Mouse (Mus musculus) erythroblast, embryonic 14.5 days (primary cell): ENCODE data around the gene Cct5. TPM values are rescaled to one million over a fixed set of nuclear protein-coding genes. Genes with fewer than 3 reads are reported as not detected.

Source experiments
- H3K27me3 ChIP-seq: 2 replicates; pipeline ENCODE4 v1.6.1; 2012; ENCODE audit warnings: inconsistent platforms; ENCODE audit not compliant: control insufficient read depth
- H3K36me3 ChIP-seq: 2 replicates; pipeline ENCODE4 v1.6.1; 2012; ENCODE audit warnings: mild to moderate bottlenecking, inconsistent platforms; ENCODE audit not compliant: control insufficient read depth
- H3K4me1 ChIP-seq: 2 replicates; pipeline ENCODE4 v1.6.1; 2012; ENCODE audit warnings: inconsistent platforms; ENCODE audit not compliant: control insufficient read depth
- H3K4me3 ChIP-seq: replicated peaks from 2 replicates; pipeline ENCODE3; 2012; ENCODE audit warnings: moderate library complexity, mild to moderate bottlenecking, inconsistent platforms
- H3K9me3 ChIP-seq: 2 replicates; pipeline ENCODE4 v1.6.1; 2012; ENCODE audit warnings: low read length, inconsistent platforms, mixed read lengths; ENCODE audit not compliant: control insufficient read depth
- GATA1 ChIP-seq: IDR thresholded peaks from 2 replicates; pipeline ENCODE4 v1.6.1; 2012; ENCODE audit warnings: low read length, inconsistent platforms, mixed read lengths
- TAL1 ChIP-seq: IDR thresholded peaks from 3 replicates; pipeline ENCODE4 v1.6.1; 2012; ENCODE audit warnings: low read length, inconsistent platforms, mixed read lengths
- polyA plus RNA-seq: library from polyadenylated mRNA; stranded (reverse); fragments of >175 nt; gene quantifications from 2 replicates; pipeline ENCODE4 v1.2.3, GENCODE M21; 2012

The Cct5 gene
- polyA plus RNA-seq, 1 experiment, result 2.6 TPM

DNA sequence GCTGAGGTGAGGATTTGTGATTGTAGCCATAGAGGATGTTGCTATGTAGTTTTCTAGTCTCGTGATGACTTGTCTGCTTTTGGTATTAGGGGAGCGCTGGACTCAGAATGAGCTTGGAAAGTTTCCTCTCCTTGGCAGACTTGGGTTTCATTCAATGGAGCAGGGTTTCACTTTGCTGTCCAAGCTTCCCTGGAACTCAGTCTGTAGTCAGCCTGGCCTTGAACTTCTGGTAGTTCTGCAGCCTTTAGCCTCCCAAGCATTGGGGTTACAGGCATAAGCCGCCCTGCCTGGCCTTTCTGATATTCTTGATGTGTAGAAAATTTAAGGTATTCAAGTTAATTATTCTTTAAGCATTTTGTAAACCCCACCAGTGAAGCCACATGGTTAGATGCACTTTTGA lies 28.0 kb upstream of the Cct5 start:
- H3K36me3 ChIP-seq, result no peaks in the 10 kb centered on the region
- H3K4me1 ChIP-seq, result no peaks in the 10 kb centered on the region
- no peak for TF ChIP-seq GATA1
- TF ChIP-seq TAL1, result no peak
- H3K4me3 ChIP-seq, result no peak overlapping the region
- H3K9me3 ChIP-seq, result no peaks in the 10 kb centered on the region
- no peaks in the 10 kb centered on the region for H3K27me3 ChIP-seq

DNA sequence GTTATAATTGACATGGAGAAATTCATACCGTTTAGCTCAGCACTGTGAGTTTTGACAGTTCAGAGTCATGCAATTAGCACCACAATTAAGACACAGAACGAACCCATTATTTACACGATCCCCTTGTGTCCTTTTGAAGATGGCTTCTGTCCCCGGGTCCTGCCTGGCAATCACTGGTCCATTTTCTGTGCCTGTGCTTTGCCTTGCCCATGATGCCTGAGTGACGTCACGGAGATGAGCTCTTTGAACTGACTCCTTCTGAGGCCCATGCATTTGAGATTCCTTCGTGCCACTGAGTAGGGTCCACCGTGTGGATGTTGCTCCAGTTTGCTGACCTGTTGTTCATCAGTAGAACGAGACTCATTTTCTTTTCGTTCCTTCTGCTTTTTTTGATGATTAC lies 26.6 kb upstream of the Cct5 start:
- Histone ChIP-seq H3K4me3 (no peak overlapping the region), H3K27me3 (no peaks in the 10 kb centered on the region), H3K36me3 (no peaks in the 10 kb centered on the region), H3K4me1 (no peaks in the 10 kb centered on the region), H3K9me3 (no peaks in the 10 kb centered on the region)
- no peak for TF ChIP-seq TAL1
- no peak for TF ChIP-seq GATA1

DNA sequence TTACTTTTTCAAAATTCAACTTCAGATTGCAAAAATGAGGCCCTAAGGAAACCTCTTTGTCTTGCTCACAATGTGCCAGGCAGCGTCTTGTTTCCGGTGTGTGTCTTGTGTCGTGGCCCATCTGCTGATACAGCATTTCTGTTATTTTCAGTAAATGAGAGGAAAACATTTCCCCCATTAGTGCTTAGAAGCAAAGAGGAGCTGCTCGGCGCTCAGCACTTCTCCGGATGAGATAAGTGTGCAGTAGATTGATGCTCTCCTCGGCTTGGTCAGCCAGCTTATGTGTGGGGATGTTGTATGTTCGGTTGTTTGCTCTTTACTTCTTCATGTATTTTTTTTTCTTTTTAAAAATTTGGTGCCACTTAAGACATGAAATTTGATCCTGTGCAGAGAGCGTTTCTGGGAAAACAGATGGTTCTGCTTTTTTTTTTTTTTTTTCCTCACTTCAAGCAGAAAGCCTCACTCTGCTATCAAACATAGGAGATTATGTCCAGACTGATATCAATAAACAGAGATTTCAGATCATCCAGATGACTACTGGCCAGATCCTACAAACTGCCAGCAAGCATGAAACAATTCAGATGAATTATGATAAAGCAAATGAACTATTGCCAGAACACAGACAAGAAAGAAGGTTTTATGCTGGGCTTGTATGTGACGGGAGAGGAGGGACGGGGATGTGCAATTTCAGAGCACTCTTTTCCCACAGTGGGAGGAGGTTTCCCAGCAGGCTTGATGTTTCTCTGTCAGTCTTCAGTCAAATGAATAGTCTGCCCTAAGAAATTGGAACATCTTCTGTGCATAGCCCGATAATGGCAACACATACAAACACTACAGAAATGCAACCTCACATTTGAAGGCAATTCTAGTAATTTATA lies 25.9 kb upstream of the Cct5 start:
- Histone ChIP-seq H3K36me3 (peaks cover 2% of the 10 kb centered on the region; the same call in 1 of the 2 replicates), H3K27me3 (no peaks in the 10 kb centered on the region)

DNA sequence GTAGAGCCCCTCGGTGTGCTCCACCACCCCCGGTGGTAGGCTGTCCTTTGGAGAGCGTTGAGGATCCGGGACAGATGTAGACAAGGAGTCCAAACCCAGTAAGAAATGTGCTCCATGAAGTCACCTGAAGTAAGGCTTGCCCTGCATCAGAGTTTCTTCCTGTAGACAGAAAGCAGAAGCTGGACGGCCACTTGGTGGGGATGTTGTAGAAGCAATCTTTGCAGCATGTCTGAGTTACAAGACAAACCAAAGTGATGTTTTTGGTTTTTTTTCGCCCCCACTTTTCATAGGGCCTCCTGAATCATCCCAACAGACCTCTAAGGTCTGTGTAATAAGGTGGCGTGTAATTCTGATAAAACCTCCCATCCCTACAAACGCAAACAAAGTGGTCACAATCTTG lies 17.9 kb upstream of the Cct5 start:
- TF ChIP-seq TAL1, result no peak
- TF ChIP-seq GATA1, result no peak
- Histone ChIP-seq H3K4me1 (no peaks in the 10 kb centered on the region), H3K36me3 (peaks cover 52% of the 10 kb centered on the region), H3K27me3 (no peaks in the 10 kb centered on the region), H3K9me3 (no peaks in the 10 kb centered on the region), H3K4me3 (no peak overlapping the region)

More for the DNA sequence above, 25.9 kb upstream of the Cct5 start:
- no peaks in the 10 kb centered on the region for H3K9me3 ChIP-seq
- TF ChIP-seq GATA1, result no peak
- no peak for TF ChIP-seq TAL1
- H3K4me3 ChIP-seq, result no peak overlapping the region
- H3K4me1 ChIP-seq, result no peaks in the 10 kb centered on the region

DNA sequence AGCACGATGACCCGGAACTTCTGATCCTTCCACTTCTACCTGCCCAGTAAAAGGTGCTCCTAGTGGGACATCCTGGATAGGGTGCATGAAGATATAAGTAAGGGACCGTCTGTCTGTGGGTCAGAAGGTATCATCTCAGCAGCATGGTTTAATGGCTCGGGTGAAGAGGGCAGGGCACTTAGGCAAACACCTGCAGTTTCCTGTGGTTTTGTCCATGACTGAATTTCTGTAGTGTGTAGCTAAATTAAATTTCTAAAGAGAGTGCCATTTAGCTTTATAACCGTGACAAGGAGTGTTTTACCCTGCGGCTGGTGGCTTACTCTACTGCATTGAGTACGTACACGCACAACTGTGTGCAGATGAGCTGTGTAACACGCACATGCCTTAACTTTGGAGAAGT lies 15.7 kb upstream of the Cct5 start:
- H3K36me3 ChIP-seq, result peaks cover 63% of the 10 kb centered on the region

DNA sequence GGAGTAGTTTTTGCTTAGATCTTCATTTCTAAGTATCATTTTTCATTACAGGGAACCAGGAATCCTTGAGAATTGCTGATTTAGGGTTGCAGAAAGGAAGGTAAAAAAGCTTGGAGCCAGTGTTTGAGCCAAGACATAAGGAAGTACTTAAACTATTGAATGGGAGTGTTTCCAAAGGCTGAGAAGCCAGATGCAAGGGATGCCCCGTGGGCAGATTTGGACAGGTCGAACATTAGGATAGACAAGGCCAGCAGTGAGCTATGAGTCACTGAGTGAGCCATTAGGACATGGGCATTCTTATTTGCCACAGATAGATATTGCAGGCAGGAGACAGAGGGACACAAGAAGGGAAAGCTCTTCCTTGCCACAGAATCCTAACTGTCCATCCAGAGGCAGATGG lies 13.1 kb upstream of the Cct5 start:
- Histone ChIP-seq H3K4me1 (no peaks in the 10 kb centered on the region), H3K9me3 (no peaks in the 10 kb centered on the region), H3K4me3 (no peak overlapping the region), H3K36me3 (peaks cover 66% of the 10 kb centered on the region), H3K27me3 (no peaks in the 10 kb centered on the region)
- TF ChIP-seq TAL1 (no peak), GATA1 (no peak)

More for the DNA sequence above, 15.7 kb upstream of the Cct5 start:
- H3K4me1 ChIP-seq, result no peaks in the 10 kb centered on the region
- no peaks in the 10 kb centered on the region for H3K27me3 ChIP-seq
- no peak overlapping the region for H3K4me3 ChIP-seq
- no peaks in the 10 kb centered on the region for H3K9me3 ChIP-seq
- no peak for TF ChIP-seq GATA1
- TF ChIP-seq TAL1, result no peak

DNA sequence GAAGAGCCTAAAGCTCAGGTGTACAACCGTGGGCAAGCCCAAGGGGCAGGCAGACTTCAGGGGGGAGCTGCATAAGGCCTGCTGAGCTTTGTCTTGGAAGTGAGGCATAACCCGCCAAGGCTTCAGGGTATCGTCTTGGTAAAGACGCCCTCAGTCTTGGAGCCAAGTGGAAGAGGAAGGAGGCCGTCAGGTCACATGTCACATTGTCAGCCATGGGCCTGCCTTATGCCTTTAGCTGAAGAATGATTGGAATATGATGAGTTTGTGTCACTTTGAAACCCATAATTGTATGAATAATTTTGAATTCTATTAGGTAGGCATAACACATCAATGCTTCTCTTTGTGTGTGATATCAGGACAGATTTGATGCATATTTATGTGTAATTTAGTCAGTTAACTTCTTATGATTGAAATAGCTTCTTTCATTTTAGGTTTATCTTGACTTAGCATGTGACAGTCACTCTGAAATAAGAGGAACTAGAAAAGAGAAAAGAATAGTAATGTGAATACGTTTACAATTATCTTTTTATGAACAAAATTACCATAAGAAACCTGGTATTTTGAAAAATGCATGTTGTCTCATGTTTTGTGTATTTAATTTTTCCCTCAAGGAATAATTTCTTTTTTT lies 12.3 kb upstream of the Cct5 start:
- H3K4me1 ChIP-seq, result no peaks in the 10 kb centered on the region
- no peak overlapping the region for H3K4me3 ChIP-seq
- peaks cover 66% of the 10 kb centered on the region for H3K36me3 ChIP-seq
- H3K9me3 ChIP-seq, result no peaks in the 10 kb centered on the region
- no peak for TF ChIP-seq TAL1
- no peak for TF ChIP-seq GATA1
- no peaks in the 10 kb centered on the region for H3K27me3 ChIP-seq

DNA sequence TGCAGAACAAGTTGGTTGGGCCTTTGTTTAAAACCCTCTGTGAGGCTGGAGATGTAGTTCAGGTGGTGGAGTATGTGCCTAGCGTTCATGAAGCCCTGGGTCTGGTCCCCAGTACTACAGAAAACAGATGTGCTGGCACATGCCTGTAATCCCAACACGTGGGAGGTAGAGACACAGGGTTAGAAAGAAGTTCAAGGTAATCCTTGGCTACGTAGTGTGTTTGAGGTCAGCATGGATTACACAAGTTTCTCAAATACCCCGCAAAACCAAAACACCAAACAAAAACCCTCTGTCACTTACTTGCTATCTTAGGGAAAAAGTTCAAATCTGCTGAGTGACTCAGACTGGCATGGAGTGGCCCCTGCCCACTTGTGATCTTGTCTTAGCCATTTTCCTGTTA lies 10.4 kb upstream of the Cct5 start:
- peaks cover 56% of the 10 kb centered on the region for H3K36me3 ChIP-seq
- H3K4me3 ChIP-seq, result no peak overlapping the region

DNA sequence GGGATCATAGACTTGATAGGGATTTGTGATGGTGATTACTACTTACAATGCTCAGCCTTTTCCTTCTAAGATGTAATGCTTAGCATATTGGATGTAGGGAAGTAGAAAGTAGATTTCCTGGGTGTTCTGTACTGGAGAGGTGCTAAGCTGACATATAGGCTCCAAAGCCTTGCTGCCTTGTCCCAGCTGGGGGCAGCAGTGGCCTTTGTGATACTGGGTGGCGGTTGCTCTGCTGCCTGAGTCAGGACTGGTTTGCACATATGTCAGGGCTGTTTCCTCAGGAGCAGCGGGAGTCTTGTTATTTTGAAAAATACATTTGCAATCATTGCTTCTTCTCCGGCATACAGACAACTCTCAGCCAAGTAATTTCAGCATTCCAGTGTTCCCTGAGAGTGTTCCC lies 9.4 kb upstream of the Cct5 start:
- Histone ChIP-seq H3K27me3 (no peaks in the 10 kb centered on the region), H3K36me3 (peaks cover 53% of the 10 kb centered on the region), H3K4me1 (peaks cover 3% of the 10 kb centered on the region), H3K9me3 (no peaks in the 10 kb centered on the region), H3K4me3 (no peak overlapping the region)
- TF ChIP-seq TAL1 (no peak), GATA1 (no peak)

More for the DNA sequence above, 10.4 kb upstream of the Cct5 start:
- H3K27me3 ChIP-seq, result no peaks in the 10 kb centered on the region
- no peaks in the 10 kb centered on the region for H3K9me3 ChIP-seq
- TF ChIP-seq GATA1 (no peak), TAL1 (no peak)
- peaks cover under 1% of the 10 kb centered on the region; the same call in 1 of the 2 replicates for H3K4me1 ChIP-seq
